Mouse (Mus musculus) olfactory bulb, adult 2 months (tissue): ENCODE measurements around the gene Vmn1r171.

Experiments
- CTCF ChIP-seq: fragments of 200-500 bp; IDR thresholded peaks from 2 replicates; pipeline ENCODE4 v1.5.1; 2012; ENCODE audit warnings: low read depth, mild to moderate bottlenecking, low read length, moderate library complexity; ENCODE audit not compliant: insufficient read depth
- POLR2A ChIP-seq: fragments of 200-500 bp; IDR thresholded peaks from 2 replicates; pipeline ENCODE4 v1.6.1; 2012; ENCODE audit warnings: mild to moderate bottlenecking, low read depth, low read length, moderate library complexity; ENCODE audit not compliant: insufficient read depth

DNA sequence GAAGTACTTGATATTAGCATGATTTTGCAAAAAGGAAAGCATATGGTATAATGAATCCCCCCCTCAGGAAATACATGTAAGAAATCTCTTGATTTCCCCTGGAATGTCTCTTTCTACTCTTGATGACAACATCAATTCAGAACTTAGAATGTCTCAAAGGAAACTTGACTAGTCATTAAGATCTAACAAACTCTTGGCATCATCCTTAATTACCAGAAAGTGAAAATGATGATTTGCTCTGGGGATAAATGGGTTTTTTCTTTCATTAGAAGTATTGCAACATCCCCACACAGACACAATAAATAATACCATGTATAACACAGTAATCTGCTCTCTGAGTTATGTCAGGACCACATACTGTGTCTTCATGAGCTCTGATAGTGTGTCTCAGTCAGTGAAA, at the start of gene Vmn1r171:
- TF ChIP-seq CTCF (no peak), POLR2A (no peak)
